Mouse (Mus musculus) intestine, postnatal 0 days (tissue): ENCODE data around the gene Irf8. TPM values are rescaled to one million over a fixed set of nuclear protein-coding genes. Genes with fewer than 3 reads are reported as not detected.

ENCODE experiments used
- ATAC-seq: fragments of 200-750 bp; cut with Nextera tagmentation; 2 replicates; pipeline ENCODE4 v1.8.0; 2017; ENCODE audit warnings: mild to moderate bottlenecking, moderate TSS enrichment, moderate library complexity
- H3K27ac ChIP-seq: fragments of 300-500 bp; sonication (generic); 2 replicates; pipeline ENCODE4 v1.5.1; 2014; ENCODE audit warnings: mild to moderate bottlenecking, low read depth, low read length, moderate library complexity
- H3K27me3 ChIP-seq: fragments of 300-500 bp; sonication (generic); replicated peaks from 2 replicates; pipeline ENCODE4 v1.6.1; 2014; ENCODE audit warnings: low read length, mixed read lengths; ENCODE audit not compliant: control insufficient read depth, insufficient read depth
- H3K36me3 ChIP-seq: fragments of 300-500 bp; sonication (generic); 2 replicates; pipeline ENCODE4 v1.6.1; 2014; ENCODE audit warnings: mild to moderate bottlenecking, moderate library complexity; ENCODE audit not compliant: control insufficient read depth, insufficient read depth
- H3K4me1 ChIP-seq: fragments of 300-500 bp; sonication (generic); replicated peaks from 2 replicates; pipeline ENCODE4 v1.6.1; 2014; ENCODE audit warnings: antibody characterized with exemption, low read length, mixed read lengths; ENCODE audit not compliant: control insufficient read depth, insufficient read depth
- H3K4me2 ChIP-seq: fragments of 300-500 bp; sonication (generic); replicated peaks from 2 replicates; pipeline ENCODE4 v1.6.1; 2014; ENCODE audit warnings: low read depth, mild to moderate bottlenecking, moderate library complexity
- H3K4me3 ChIP-seq: fragments of 300-500 bp; sonication (generic); 2 replicates; pipeline ENCODE4 v1.5.1; 2014; ENCODE audit warnings: low read depth, low read length
- H3K9ac ChIP-seq: fragments of 300-500 bp; sonication (generic); 2 replicates; pipeline ENCODE4 v1.6.1; 2014; ENCODE audit warnings: mild to moderate bottlenecking, low read depth, low read length
- H3K9me3 ChIP-seq: fragments of 300-500 bp; sonication (generic); 2 replicates; pipeline ENCODE4 v1.6.1; 2016; ENCODE audit warnings: mixed run types; ENCODE audit not compliant: control insufficient read depth
- CTCF ChIP-seq: sonication (generic); IDR thresholded peaks from 2 replicates; pipeline ENCODE4 v1.5.1; 2016; ENCODE audit warnings: low read depth, mild to moderate bottlenecking, control low read depth, antibody characterized with exemption, moderate library complexity
- WGBS: fragments of 180-500 bp; shearing (Covaris S2); extraction: QIAGEN DNeasy Blood & Tissue Kit; methylation state at CpG from one replicate; pipeline ENCODE4 v1.1.7; 2014; 5-methylcytosine and 5-hydroxymethylcytosine counted together
- polyA plus RNA-seq: library from polyadenylated mRNA; unstranded; fragments of >200 nt; fragmentation: Nextera tagmentation; extraction: Ambion mirVana; gene quantifications from 2 replicates; pipeline ENCODE4 v1.2.1, GENCODE M21; 2015

Irf8 gene
- polyA plus RNA-seq, 1 experiment from 2014 or later, result 79.5 TPM

DNA sequence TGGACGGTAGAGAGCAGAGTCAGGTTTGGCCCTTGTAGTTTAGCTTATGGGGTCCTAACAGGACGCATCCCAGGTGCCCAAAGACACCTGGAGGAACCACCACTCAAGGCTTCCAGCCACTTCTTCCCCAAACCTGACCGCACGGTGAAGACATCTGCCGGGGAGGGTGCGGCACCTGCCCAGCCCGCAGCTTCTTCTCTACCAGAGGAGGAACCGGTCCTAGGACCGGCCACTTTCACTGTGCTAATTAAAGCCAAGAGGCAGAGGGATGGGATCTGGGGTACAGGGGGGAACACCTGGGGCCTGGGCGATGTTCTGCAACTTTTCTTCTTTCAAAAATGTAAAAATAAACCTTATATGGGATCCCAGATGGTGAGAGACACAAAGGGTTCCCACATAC lies 41.0 kb downstream of the Irf8 start:
- no peaks in the 10 kb centered on the region; the same call in 1 of the 2 replicates for H3K27me3 ChIP-seq
- 85% methylated on average over 10 of the region's 10 CpGs for WGBS
- no peak overlapping the region for H3K4me3 ChIP-seq
- no peak for TF ChIP-seq CTCF
- no peak overlapping the region for H3K9ac ChIP-seq
- ATAC-seq, result no peak
- H3K4me2 ChIP-seq, result no peak overlapping the region
- no peak overlapping the region for H3K27ac ChIP-seq
- no peaks in the 10 kb centered on the region for H3K4me1 ChIP-seq
- H3K36me3 ChIP-seq, result no peaks in the 10 kb centered on the region
- H3K9me3 ChIP-seq, result no peaks in the 10 kb centered on the region

DNA sequence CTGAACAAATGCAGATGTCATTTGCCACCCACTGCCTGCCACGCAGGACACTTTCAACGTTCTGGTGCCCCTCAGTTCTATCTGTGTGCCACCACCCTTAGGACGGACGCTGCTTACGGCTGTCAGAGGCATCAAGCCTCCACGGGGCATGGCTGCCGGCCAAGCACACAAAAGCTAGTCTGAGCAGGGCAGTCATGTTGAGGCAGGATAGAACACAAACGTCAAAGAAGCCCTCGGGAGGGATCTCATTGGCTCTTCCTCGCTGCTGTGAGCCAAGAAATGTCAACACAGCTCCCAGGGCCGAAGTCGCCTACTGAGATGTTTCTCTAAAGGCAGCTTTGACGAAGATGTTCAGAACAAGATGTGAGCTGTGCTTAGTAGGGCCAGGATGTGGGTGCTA lies 41.6 kb downstream of the Irf8 start:
- Histone ChIP-seq H3K9ac (no peak overlapping the region), H3K27ac (no peak overlapping the region), H3K4me3 (no peak overlapping the region), H3K9me3 (no peaks in the 10 kb centered on the region), H3K36me3 (no peaks in the 10 kb centered on the region), H3K4me2 (no peak overlapping the region), H3K27me3 (no peaks in the 10 kb centered on the region; the same call in 1 of the 2 replicates), H3K4me1 (no peaks in the 10 kb centered on the region)
- ATAC-seq, result no peak
- WGBS, result 56% methylated on average over 13 of the region's 13 CpGs
- TF ChIP-seq CTCF, result no peak

DNA sequence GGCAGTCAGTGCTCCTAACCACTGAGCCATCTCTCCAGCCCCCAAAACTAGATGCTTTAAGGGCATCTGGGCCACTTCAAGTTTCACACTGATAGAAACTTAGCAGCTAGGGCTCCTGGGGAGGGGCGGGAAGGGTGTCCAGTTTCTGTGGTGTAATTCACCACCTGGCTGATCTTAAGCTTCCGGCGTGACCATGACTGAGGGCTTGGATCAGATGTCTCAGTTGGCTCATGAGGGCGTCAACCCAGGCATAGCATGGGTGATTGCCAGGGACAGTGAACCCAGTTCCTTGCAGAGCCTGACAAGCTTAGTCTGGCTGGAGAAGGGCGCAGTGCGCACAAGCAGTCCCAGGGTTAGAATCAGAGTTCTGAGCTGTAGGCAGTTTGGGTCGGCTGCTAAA lies 42.9 kb downstream of the Irf8 start:
- 91% methylated on average over 7 of the region's 7 CpGs for WGBS

DNA sequence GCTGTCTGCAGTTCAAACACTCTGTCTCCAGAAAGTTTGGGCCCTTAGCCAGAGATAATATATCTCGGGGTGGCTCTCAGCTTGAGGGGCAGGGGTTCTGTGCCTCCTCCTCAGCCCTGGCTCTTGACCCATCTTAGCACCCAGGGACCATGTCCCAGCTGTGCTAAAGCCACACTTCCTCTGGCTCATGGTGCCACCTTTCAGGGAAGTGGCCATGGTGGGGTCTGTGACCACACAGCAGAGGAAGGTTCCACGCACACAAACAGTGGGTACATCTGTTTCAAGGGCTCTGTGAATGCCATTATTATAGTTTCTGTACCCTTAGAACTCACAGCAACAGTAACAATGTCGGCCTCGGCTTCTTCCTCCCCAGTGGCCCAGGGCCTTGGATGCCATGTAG lies 47.6 kb downstream of the Irf8 start:
- no peak for ATAC-seq
- TF ChIP-seq CTCF, result no peak
- Histone ChIP-seq H3K9ac (no peak overlapping the region), H3K9me3 (no peaks in the 10 kb centered on the region), H3K4me1 (no peaks in the 10 kb centered on the region), H3K27ac (no peak overlapping the region), H3K36me3 (no peaks in the 10 kb centered on the region), H3K4me2 (no peak overlapping the region), H3K27me3 (no peaks in the 10 kb centered on the region; the same call in 1 of the 2 replicates), H3K4me3 (no peak overlapping the region)
- WGBS, result 82% methylated on average over 4 of the region's 4 CpGs

More for the DNA sequence above, 42.9 kb downstream of the Irf8 start:
- Histone ChIP-seq H3K4me3 (no peak overlapping the region), H3K9me3 (no peaks in the 10 kb centered on the region), H3K4me1 (no peaks in the 10 kb centered on the region), H3K4me2 (no peak overlapping the region), H3K36me3 (no peaks in the 10 kb centered on the region), H3K27ac (no peak overlapping the region), H3K27me3 (no peaks in the 10 kb centered on the region; the same call in 1 of the 2 replicates), H3K9ac (no peak overlapping the region)
- ATAC-seq, result no peak
- no peak for TF ChIP-seq CTCF

DNA sequence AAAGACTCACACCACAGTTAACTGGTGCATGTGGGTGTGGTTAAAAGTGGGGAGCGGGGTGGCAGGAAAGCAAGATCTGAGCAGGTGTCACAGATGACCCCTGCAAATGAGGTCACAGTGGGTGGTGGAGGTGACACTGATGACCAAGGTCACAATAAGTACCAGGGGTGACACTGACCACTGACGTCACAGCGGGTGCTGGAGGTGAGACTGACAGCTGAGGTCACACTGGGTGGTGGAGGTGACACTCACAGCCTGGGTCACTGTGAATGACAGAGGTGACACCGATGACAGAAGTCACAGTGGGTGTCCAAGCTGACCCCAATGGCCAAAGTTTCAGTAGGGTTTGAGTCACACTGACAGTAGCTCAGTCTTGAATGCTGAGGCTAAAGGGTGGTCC lies 50.6 kb downstream of the Irf8 start:
- ATAC-seq, result no peak
- Histone ChIP-seq H3K4me1 (no peaks in the 10 kb centered on the region), H3K4me3 (no peak overlapping the region), H3K27me3 (no peaks in the 10 kb centered on the region), H3K36me3 (no peaks in the 10 kb centered on the region), H3K9ac (no peak overlapping the region), H3K27ac (no peak overlapping the region), H3K9me3 (no peaks in the 10 kb centered on the region), H3K4me2 (no peak overlapping the region)
- no peak for TF ChIP-seq CTCF
- WGBS, result 78% methylated on average over 4 of the region's 4 CpGs

DNA sequence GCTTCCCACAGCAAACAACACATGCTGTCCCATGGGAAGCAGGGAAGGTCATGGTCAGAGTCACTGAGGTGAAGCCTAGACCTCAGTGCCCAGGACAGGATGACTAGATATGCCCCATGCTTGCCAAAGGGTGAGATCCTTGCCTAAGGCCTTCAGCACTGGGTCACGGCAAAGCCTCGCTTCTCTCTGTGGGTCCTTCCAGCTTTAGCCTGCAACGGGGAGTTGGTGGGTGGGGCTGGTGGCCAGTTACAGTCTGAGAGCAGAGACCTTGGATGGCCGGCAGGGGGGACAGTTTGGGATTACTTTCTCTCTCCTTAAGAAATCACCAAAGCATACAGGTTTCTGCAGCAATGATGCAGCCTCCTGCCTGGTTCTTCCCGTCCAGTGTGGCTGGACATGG lies 51.5 kb downstream of the Irf8 start:
- WGBS, result 54% methylated on average over 5 of the region's 5 CpGs

DNA sequence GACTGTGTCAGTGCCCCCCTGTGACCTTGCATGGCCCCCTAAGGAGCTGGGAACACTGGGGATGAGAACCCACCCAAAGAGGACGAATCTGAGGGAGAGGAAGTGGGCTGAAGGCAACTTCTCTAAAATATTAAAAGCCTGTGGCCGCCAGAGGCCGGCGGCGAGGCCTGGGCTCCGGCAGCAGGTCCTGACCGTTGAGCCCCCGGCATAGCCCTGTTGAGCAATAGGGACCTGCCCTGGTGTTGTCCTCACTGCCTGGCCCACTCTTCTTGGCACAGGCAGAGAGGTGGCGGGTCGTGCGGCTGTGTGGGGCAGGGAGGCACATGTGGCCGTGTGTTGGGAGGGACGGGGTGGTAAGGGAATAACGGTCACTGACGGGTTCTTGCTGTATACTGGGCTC lies 56.6 kb downstream of the Irf8 start:
- Histone ChIP-seq H3K9ac (no peak overlapping the region), H3K27me3 (no peaks in the 10 kb centered on the region), H3K4me3 (no peak overlapping the region), H3K36me3 (no peaks in the 10 kb centered on the region), H3K4me2 (no peak overlapping the region), H3K4me1 (no peaks in the 10 kb centered on the region), H3K27ac (no peak overlapping the region; the same call in 1 of the 2 replicates), H3K9me3 (no peaks in the 10 kb centered on the region)
- TF ChIP-seq CTCF, result no peak
- no peak for ATAC-seq
- 89% methylated on average over 15 of the region's 15 CpGs for WGBS

More for the DNA sequence above, 51.5 kb downstream of the Irf8 start:
- H3K4me2 ChIP-seq, result no peak overlapping the region
- no peak overlapping the region for H3K9ac ChIP-seq
- H3K4me3 ChIP-seq, result no peak overlapping the region
- no peaks in the 10 kb centered on the region for H3K4me1 ChIP-seq
- H3K27ac ChIP-seq, result no peak overlapping the region
- no peaks in the 10 kb centered on the region for H3K27me3 ChIP-seq
- H3K9me3 ChIP-seq, result no peaks in the 10 kb centered on the region
- ATAC-seq, result no peak
- no peaks in the 10 kb centered on the region for H3K36me3 ChIP-seq
- TF ChIP-seq CTCF, result no peak
